32 mouse cellular contexts compared by ENCODE assay signal in genomic region chr2:119198934-119199333, GRCm38 (mm10). TPM values are rescaled to one million over a fixed set of nuclear protein-coding genes. Genes with fewer than 3 reads are reported as not detected.
DNase-seq lines count a peak whose midpoint lies in the region; ATAC-seq and TF ChIP-seq lines count a peak whose summit lies in the region.
"Had no signal": no experiment of that assay in that cellular context is flagged by ENCODE, and none has a peak within 500 bp of the region (broad histone marks: within the 10 kb centered on the region; RNA-seq: fewer than 3 reads in every experiment).

No protein-coding gene starts in this region.

- 47% methylated on average over 3 of the region's 3 CpGs for WGBS in hindbrain, embryonic 16.5 days
- WGBS in hindbrain, embryonic 12.5 days = 64% methylated on average over 3 of the region's 3 CpGs
- WGBS in limb, embryonic 10.5 days = 75% methylated on average over 3 of the region's 3 CpGs
- 13% methylated on average over 3 of the region's 3 CpGs for WGBS in midbrain, postnatal 0 days

- ATAC-seq in hindbrain, embryonic 16.5 days = peak; percentile 56; the same call in 1 of the 2 replicates
- no peak for ATAC-seq in hindbrain, embryonic 12.5 days (ENCODE audit: low FRiP score)
- ATAC-seq in midbrain, postnatal 0 days (ENCODE audit: low FRiP score) = no peak; the same call in 1 of the 2 replicates
- ATAC-seq: activated CD4-positive, CD25-positive, alpha-beta regulatory T cell, adult 4 months; intestine, embryonic 15.5 days had no signal

- H3K36me3 ChIP-seq in hindbrain, embryonic 16.5 days (ENCODE audit: control insufficient read depth, insufficient read depth, low read length) = no peaks in the 10 kb centered on the region
- no peaks in the 10 kb centered on the region for H3K36me3 ChIP-seq in hindbrain, embryonic 12.5 days
- no peaks in the 10 kb centered on the region for H3K36me3 ChIP-seq in limb, embryonic 10.5 days
- H3K36me3 ChIP-seq in midbrain, postnatal 0 days (ENCODE audit: insufficient read depth, low read length) = no peaks in the 10 kb centered on the region
- H3K36me3 ChIP-seq: embryonic facial prominence, embryonic 12.5 days; forebrain, embryonic 12.5 days; intestine, embryonic 15.5 days; liver, embryonic 15.5 days; lung, embryonic 15.5 days; neural tube, embryonic 12.5 days had no signal

- H3K27ac ChIP-seq in hindbrain, embryonic 16.5 days (ENCODE audit: low read depth, low read length) = no peak overlapping the region
- no peak overlapping the region for H3K27ac ChIP-seq in hindbrain, embryonic 12.5 days
- H3K27ac ChIP-seq in limb, embryonic 10.5 days = peak overlapping the region; percentile 80; the same call in 1 of the 2 replicates
- H3K27ac ChIP-seq in midbrain, postnatal 0 days (ENCODE audit: low read depth, low read length) = no peak overlapping the region
- H3K27ac ChIP-seq: embryonic facial prominence, embryonic 12.5 days; forebrain, embryonic 12.5 days; hindbrain, embryonic 14.5 days; intestine, embryonic 15.5 days; liver, embryonic 15.5 days; lung, embryonic 15.5 days; neural tube, embryonic 12.5 days had no signal

- H3K4me2 ChIP-seq in hindbrain, embryonic 16.5 days (ENCODE audit: low read length) = no peak overlapping the region
- no peak overlapping the region for H3K4me2 ChIP-seq in hindbrain, embryonic 12.5 days (replicated peaks)
- H3K4me2 ChIP-seq in midbrain, postnatal 0 days (ENCODE audit: low read depth, low read length, poor library complexity, severe bottlenecking) = no peak overlapping the region
- H3K4me2 ChIP-seq: embryonic facial prominence, embryonic 12.5 days; forebrain, embryonic 12.5 days; hindbrain, embryonic 14.5 days; intestine, embryonic 15.5 days; liver, embryonic 15.5 days; lung, embryonic 15.5 days; neural tube, embryonic 12.5 days had no signal

- H3K9ac ChIP-seq in hindbrain, embryonic 16.5 days (ENCODE audit: low read depth, low read length) = no peak overlapping the region
- no peak overlapping the region for H3K9ac ChIP-seq in hindbrain, embryonic 12.5 days
- no peak overlapping the region for H3K9ac ChIP-seq in midbrain, postnatal 0 days (replicated peaks; ENCODE audit: low read length, poor library complexity, severe bottlenecking)
- H3K9ac ChIP-seq: embryonic facial prominence, embryonic 12.5 days; forebrain, embryonic 12.5 days; hindbrain, embryonic 14.5 days; intestine, embryonic 15.5 days; liver, embryonic 15.5 days; lung, embryonic 15.5 days; neural tube, embryonic 12.5 days had no signal

- no peak for TF ChIP-seq CTCF in brain, embryonic 14.5 days (IDR thresholded peaks at IDR 0.05; ENCODE audit: borderline replicate concordance, extremely low read depth, insufficient read depth, insufficient read length)
- no peak for TF ChIP-seq CTCF in midbrain, postnatal 0 days (IDR thresholded peaks at IDR 0.05)

- no peak overlapping the region for H3K4me3 ChIP-seq in hindbrain, embryonic 16.5 days (ENCODE audit: low read length)
- H3K4me3 ChIP-seq in hindbrain, embryonic 12.5 days = no peak overlapping the region
- no peak overlapping the region for H3K4me3 ChIP-seq in limb, embryonic 10.5 days
- H3K4me3 ChIP-seq in midbrain, postnatal 0 days (ENCODE audit: low read depth, low read length) = no peak overlapping the region
- H3K4me3 ChIP-seq: embryonic facial prominence, embryonic 12.5 days; erythroblast, embryonic 14.5 days; forebrain, embryonic 12.5 days; intestine, embryonic 15.5 days; liver, embryonic 15.5 days; lung, embryonic 15.5 days; megakaryocyte, embryonic 14.5 days; neural tube, embryonic 12.5 days had no signal

- TF ChIP-seq POLR2A in brain, embryonic 14.5 days (IDR thresholded peaks at IDR 0.05; ENCODE audit: borderline replicate concordance, extremely low read depth, insufficient read depth, insufficient read length, poor library complexity, severe bottlenecking) = no peak

- H3K4me1 ChIP-seq in hindbrain, embryonic 16.5 days (ENCODE audit: control insufficient read depth, insufficient read depth, low read depth, low read length) = peaks cover 6% of the 10 kb centered on the region
- peaks cover 12% of the 10 kb centered on the region for H3K4me1 ChIP-seq in hindbrain, embryonic 12.5 days
- peaks cover 54% of the 10 kb centered on the region for H3K4me1 ChIP-seq in limb, embryonic 10.5 days
- H3K4me1 ChIP-seq in midbrain, postnatal 0 days (ENCODE audit: insufficient read depth, low read length) = no peaks in the 10 kb centered on the region

- H3K9me3 ChIP-seq in hindbrain, embryonic 16.5 days (ENCODE audit: control insufficient read depth, low read length) = no peaks in the 10 kb centered on the region
- H3K9me3 ChIP-seq in hindbrain, embryonic 12.5 days (replicated peaks) = no peaks in the 10 kb centered on the region
- no peaks in the 10 kb centered on the region for H3K9me3 ChIP-seq in limb, embryonic 10.5 days (replicated peaks)
- no peaks in the 10 kb centered on the region for H3K9me3 ChIP-seq in midbrain, postnatal 0 days (ENCODE audit: low read length)
- H3K9me3 ChIP-seq: embryonic facial prominence, embryonic 12.5 days; forebrain, embryonic 12.5 days; intestine, embryonic 15.5 days; liver, embryonic 15.5 days; lung, embryonic 15.5 days; megakaryocyte, embryonic 14.5 days; neural tube, embryonic 12.5 days had no signal

- DNase-seq in brain, embryonic 14.5 days (ENCODE audit: low read depth) = peak; percentile 61
- DNase-seq in limb, embryonic 10.5 days (ENCODE audit: low spot score) = no peak
- DNase-seq in midbrain, postnatal 0 days (ENCODE audit: low spot score) = peak; percentile 77
- DNase-seq in ovary, postnatal 10 days (ENCODE audit: low spot score) = no peak
- DNase-seq in spleen, adult 12 weeks (ENCODE audit: low spot score) = no peak
- DNase-seq: adrenal gland, postnatal 10 days; cerebellum, adult 11 months; cerebellum, postnatal 10 days; gastrocnemius, postnatal 36 days; kidney, adult 8-10 months; kidney, postnatal 10 days; liver; lung, postnatal 36 days; thymus, postnatal 25 days had no signal

- H3K27me3 ChIP-seq in hindbrain, embryonic 16.5 days (replicated peaks; ENCODE audit: control insufficient read depth, insufficient read depth, low read length) = no peaks in the 10 kb centered on the region
- H3K27me3 ChIP-seq in hindbrain, embryonic 12.5 days = no peaks in the 10 kb centered on the region
- no peaks in the 10 kb centered on the region for H3K27me3 ChIP-seq in limb, embryonic 10.5 days (ENCODE audit: low read depth, poor library complexity, severe bottlenecking)
- no peaks in the 10 kb centered on the region for H3K27me3 ChIP-seq in midbrain, postnatal 0 days (ENCODE audit: insufficient read depth, low read length)
- H3K27me3 ChIP-seq: embryonic facial prominence, embryonic 12.5 days; forebrain, embryonic 12.5 days; intestine, embryonic 15.5 days; liver, embryonic 15.5 days; lung, embryonic 15.5 days; neural tube, embryonic 12.5 days had no signal

RNA-seq across cellular contexts. Expression of gene Zfyve19, which starts 9.5 kb away (rescaled TPM):
- 70.4 and 75.7 TPM in 2 replicates for polyA plus RNA-seq in hindbrain, embryonic 16.5 days (2015; fragmentation: Nextera tagmentation; extraction: Ambion mirVana)
- polyA plus RNA-seq in hindbrain, embryonic 12.5 days (2016; fragmentation: Nextera tagmentation; extraction: Ambion mirVana) = 46.9 and 53.3 TPM in 2 replicates
- 69.2 and 132 TPM in 2 replicates for polyA plus RNA-seq in brain, embryonic 14.5 days (2012; rRNA removed)
- 62.1 and 64.2 TPM in 2 replicates for polyA plus RNA-seq in limb, embryonic 10.5 days (2016; fragmentation: Nextera tagmentation; extraction: Ambion mirVana)
- 30.5 and 44.0 TPM in 2 replicates for total RNA-seq in midbrain, postnatal 0 days (2014; rRNA removed)
- 52.0 and 57.3 TPM in 2 replicates for polyA plus RNA-seq in midbrain, postnatal 0 days (2015; fragmentation: Nextera tagmentation; extraction: Ambion mirVana)

RNA-seq across cellular contexts. Expression of gene Dnajc17, which starts 9.7 kb away (rescaled TPM):
- polyA plus RNA-seq in hindbrain, embryonic 16.5 days (2015; fragmentation: Nextera tagmentation; extraction: Ambion mirVana) = 23.3 and 23.6 TPM in 2 replicates
- 22.6 and 23.3 TPM in 2 replicates for polyA plus RNA-seq in hindbrain, embryonic 12.5 days (2016; fragmentation: Nextera tagmentation; extraction: Ambion mirVana)
- 25.7 and 32.4 TPM in 2 replicates for polyA plus RNA-seq in brain, embryonic 14.5 days (2012; rRNA removed)
- 28.7 and 30.4 TPM in 2 replicates for polyA plus RNA-seq in limb, embryonic 10.5 days (2016; fragmentation: Nextera tagmentation; extraction: Ambion mirVana)
- total RNA-seq in midbrain, postnatal 0 days (2014; rRNA removed) = 22.1 and 24.5 TPM in 2 replicates
- 24.5 and 25.9 TPM in 2 replicates for polyA plus RNA-seq in midbrain, postnatal 0 days (2015; fragmentation: Nextera tagmentation; extraction: Ambion mirVana)

RNA-seq across cellular contexts. Expression of gene Gm14137, which starts 24.6 kb away (rescaled TPM):
- polyA plus RNA-seq in hindbrain, embryonic 16.5 days (2015; fragmentation: Nextera tagmentation; extraction: Ambion mirVana) = 0.86 TPM in 2 replicates
- polyA plus RNA-seq in hindbrain, embryonic 12.5 days (2016; fragmentation: Nextera tagmentation; extraction: Ambion mirVana) = 0.96 and 1.1 TPM in 2 replicates
- polyA plus RNA-seq in brain, embryonic 14.5 days (2012; rRNA removed) = 0.03 TPM in 2 replicates
- 0.73 and 0.95 TPM in 2 replicates for polyA plus RNA-seq in limb, embryonic 10.5 days (2016; fragmentation: Nextera tagmentation; extraction: Ambion mirVana)
- 0.05 TPM in 1 of 2 replicates, not detected in the other for total RNA-seq in midbrain, postnatal 0 days (2014; rRNA removed)
- polyA plus RNA-seq in midbrain, postnatal 0 days (2015; fragmentation: Nextera tagmentation; extraction: Ambion mirVana) = 0.32 and 0.47 TPM in 2 replicates
- total RNA-seq: gastrocnemius, postnatal 36 days; heart, adult 8-10 months; MEL had no signal
- polyA plus RNA-seq: erythroblast, embryonic 14.5 days had no signal

RNA-seq across cellular contexts. Expression of gene Ppp1r14d, which starts 30.8 kb away (rescaled TPM):
- polyA plus RNA-seq in hindbrain, embryonic 16.5 days (2015; fragmentation: Nextera tagmentation; extraction: Ambion mirVana) = not detected in 2 replicates
- 0.37 TPM in 1 of 2 replicates, not detected in the other for polyA plus RNA-seq in hindbrain, embryonic 12.5 days (2016; fragmentation: Nextera tagmentation; extraction: Ambion mirVana)
- polyA plus RNA-seq in brain, embryonic 14.5 days (2012; rRNA removed) = not detected in 2 replicates
- not detected in 2 replicates for polyA plus RNA-seq in limb, embryonic 10.5 days (2016; fragmentation: Nextera tagmentation; extraction: Ambion mirVana)
- total RNA-seq in midbrain, postnatal 0 days (2014; rRNA removed) = not detected in 2 replicates
- not detected in 2 replicates for polyA plus RNA-seq in midbrain, postnatal 0 days (2015; fragmentation: Nextera tagmentation; extraction: Ambion mirVana)
- total RNA-seq: adrenal gland, postnatal 10 days; gastrocnemius, postnatal 36 days; heart, adult 8-10 months; heart, postnatal 25 days; layer of hippocampus, postnatal 10 days; left cerebral cortex, adult 8-10 months; MEL had no signal
- polyA plus RNA-seq: activated CD4-positive, CD25-positive, alpha-beta regulatory T cell, adult 4 months; erythroblast, embryonic 14.5 days; forebrain, embryonic 12.5 days; heart, embryonic 14.5 days; hindbrain, embryonic 14.5 days; liver, embryonic 15.5 days; neural tube, embryonic 12.5 days had no signal

RNA-seq across cellular contexts. Expression of gene Gchfr, which starts 31.4 kb away (rescaled TPM):
- 10.9 and 16.2 TPM in 2 replicates for polyA plus RNA-seq in hindbrain, embryonic 16.5 days (2015; fragmentation: Nextera tagmentation; extraction: Ambion mirVana)
- polyA plus RNA-seq in hindbrain, embryonic 12.5 days (2016; fragmentation: Nextera tagmentation; extraction: Ambion mirVana) = 8.3 and 11.7 TPM in 2 replicates
- 5.3 and 6.3 TPM in 2 replicates for polyA plus RNA-seq in brain, embryonic 14.5 days (2012; rRNA removed)
- polyA plus RNA-seq in limb, embryonic 10.5 days (2016; fragmentation: Nextera tagmentation; extraction: Ambion mirVana) = 6.5 and 8.4 TPM in 2 replicates
- total RNA-seq in midbrain, postnatal 0 days (2014; rRNA removed) = 11.0 and 15.9 TPM in 2 replicates
- 9.9 and 12.0 TPM in 2 replicates for polyA plus RNA-seq in midbrain, postnatal 0 days (2015; fragmentation: Nextera tagmentation; extraction: Ambion mirVana)
- total RNA-seq: gastrocnemius, postnatal 36 days; left cerebral cortex, adult 8-10 months; MEL had no signal
- polyA plus RNA-seq: activated CD4-positive, CD25-positive, alpha-beta regulatory T cell, adult 4 months had no signal

Comparison
In these comparisons a context has a peak if more than half of its experiments do, and no peak if none do; other contexts are left out.
1. DNase-seq: peak in brain, embryonic 14.5 days (single experiment) and midbrain, postnatal 0 days (single experiment); none in limb, embryonic 10.5 days (single experiment), ovary, postnatal 10 days (single experiment) and spleen, adult 12 weeks (single experiment).